Mouse (Mus musculus) monocyte, adult 5-6 weeks (primary cell): ENCODE measurements around the gene Trmt10c. TPM values are rescaled to one million over a fixed set of nuclear protein-coding genes. Genes with fewer than 3 reads are reported as not detected.
"Not testable (repeated sequence)": the region's sequence is repeated elsewhere in the genome, so short reads cannot be mapped to it uniquely, and the experiment has no call there.

Experiments
- ATAC-seq: fragments of 153-309, 156-312 bp; replicated peaks from 2 replicates; pipeline ENCODE4 v1.8.0; 2017; ENCODE audit warnings: mild to moderate bottlenecking; ENCODE audit not compliant: low TSS enrichment, insufficient number of reproducible peaks, severe bottlenecking, poor library complexity, low FRiP score
- total RNA-seq: library from RNA; stranded (forward); fragments of 200-1000, 200-491, 200-594 nt; gene quantifications from 3 replicates; pipeline ENCODE4 v1.2.3, GENCODE M21; 2017

Gene Trmt10c
- total RNA-seq, 1 experiment from 2014 or later, result 32.0 TPM

- no peak for ATAC-seq
These were observed 19.4 kb upstream of the Trmt10c start for GRCm38 (mm10) chr16:56056944-56057590.

- ATAC-seq, result no peak
These were observed 18.3 kb upstream of the Trmt10c start for GRCm38 (mm10) chr16:56055911-56056310.

GRCm38 (mm10) chr16:56048038-56048437 lies 10.4 kb upstream of the Trmt10c start, which contains the start of gene Senp7:
TSS of gene Senp7 (plus strand) at chr16:56048338.
- not testable (repeated sequence) for ATAC-seq

GRCm38 (mm10) chr16:56038090-56038489 lies 471 bp upstream of the Trmt10c start:
- no peak for ATAC-seq

DNA sequence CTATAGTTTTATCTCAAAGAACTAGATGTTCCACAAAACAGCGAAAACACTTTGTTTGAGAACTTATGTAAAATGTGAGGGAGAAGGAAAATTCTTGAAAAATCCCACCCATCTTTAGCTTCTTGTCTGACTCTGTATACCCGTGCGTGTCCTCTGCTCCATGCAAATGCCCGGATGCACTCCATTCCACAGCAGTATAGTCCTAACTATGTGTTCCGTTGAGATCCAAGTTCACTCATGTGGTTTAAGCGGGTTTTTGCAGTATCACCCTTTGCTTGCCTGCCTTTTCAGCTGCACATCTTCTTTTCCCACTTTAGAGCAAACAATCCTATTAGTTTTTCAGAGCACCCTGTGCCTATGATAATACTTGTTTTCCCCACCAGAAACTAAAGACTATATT lies 1.1 kb downstream of the Trmt10c start:
- no peak for ATAC-seq

- no peak for ATAC-seq
These were observed 3.1 kb downstream of the Trmt10c start for GRCm38 (mm10) chr16:56034566-56034965.

- ATAC-seq, result peak; percentile 99
These were observed 7.9 kb downstream of the Trmt10c start, which contains the start of gene Pcnp for GRCm38 (mm10) chr16:56029661-56030082. TSS of gene Pcnp (minus strand) at chr16:56029739.

DNA sequence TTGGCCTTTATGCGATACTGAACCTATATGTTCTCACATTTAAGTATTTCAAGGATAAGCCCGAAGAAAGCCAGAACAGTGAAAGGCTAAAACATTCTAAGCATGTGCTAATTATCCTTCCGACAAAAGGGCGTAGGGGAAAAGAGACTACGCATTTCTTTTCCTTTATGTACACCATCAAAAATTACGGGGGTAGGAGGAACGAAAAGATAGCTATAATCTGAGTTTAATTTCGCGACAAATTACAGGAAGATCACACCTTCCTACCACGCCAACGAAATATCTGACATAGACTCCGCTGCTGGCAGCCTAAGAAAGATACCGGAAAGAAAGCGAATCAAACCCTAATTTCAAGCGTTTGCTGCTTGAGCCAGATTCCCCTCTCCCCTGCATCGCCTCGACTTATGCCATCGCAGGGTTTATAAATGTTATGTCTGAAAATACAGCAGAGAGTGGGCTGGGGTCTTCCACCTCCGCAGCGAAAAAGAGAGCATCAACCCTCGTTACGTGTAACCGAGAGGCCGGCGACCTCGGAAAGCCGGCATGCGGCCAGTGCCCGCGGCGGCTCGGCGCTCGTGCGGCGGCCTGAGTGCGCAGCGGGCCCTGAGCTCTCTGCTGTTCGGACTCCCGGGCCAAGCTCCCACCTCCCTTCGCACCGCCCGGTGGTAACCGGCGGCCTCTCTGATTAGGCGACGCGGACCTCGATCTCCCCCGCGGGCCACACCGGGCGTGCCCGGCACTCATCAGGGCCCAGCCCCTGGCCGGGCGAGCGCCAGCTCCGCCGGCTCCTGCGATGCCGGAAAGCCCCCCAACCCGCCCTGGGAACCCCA lies 8.7 kb downstream of the Trmt10c start:
- ATAC-seq, result peak; percentile 27; the same call in 1 of the 2 replicates

DNA sequence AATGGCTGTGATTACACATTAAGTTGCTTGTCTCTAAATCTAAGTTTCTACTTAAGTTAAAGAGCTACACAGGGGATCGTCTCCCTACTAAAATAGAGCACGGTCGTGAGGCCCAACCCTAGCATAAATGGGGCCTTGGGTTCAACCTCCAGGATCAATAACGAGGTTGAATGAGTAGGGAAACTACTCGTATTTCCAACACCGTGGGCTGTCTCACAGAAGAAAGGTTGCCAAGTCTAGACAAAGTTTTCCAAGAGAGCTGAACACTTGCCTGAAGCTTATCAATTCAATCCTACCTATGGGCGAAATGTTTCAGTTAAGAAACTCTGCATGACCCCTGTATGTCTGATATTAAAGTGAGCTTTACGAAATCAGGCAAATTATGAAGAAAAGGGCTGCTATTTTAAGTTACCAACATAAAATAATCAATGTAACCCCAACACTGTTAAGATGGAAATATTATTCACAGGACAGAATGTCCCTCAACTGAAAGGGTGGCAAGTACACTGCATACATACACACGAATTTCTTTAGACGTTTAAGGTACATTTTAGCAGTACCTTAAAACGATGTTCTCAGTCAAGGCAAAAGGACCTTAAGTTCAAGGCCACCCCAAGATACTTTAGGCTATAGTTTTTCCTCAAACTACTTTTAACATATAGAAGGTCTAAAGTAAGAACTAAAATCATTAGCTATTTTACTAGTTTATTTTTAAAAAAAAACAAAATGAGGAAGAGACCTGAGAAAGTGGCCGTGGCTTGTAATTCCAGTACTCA lies 9.6 kb downstream of the Trmt10c start:
- ATAC-seq, result no peak

GRCm38 (mm10) chr16:56019660-56020059 lies 18.0 kb downstream of the Trmt10c start:
- ATAC-seq, result no peak

GRCm38 (mm10) chr16:56014076-56014475 lies 23.5 kb downstream of the Trmt10c start:
- no peak for ATAC-seq

GRCm38 (mm10) chr16:56012789-56013743 lies 24.6 kb downstream of the Trmt10c start:
- no peak for ATAC-seq

- ATAC-seq, result no peak
These were observed 28.8 kb downstream of the Trmt10c start for GRCm38 (mm10) chr16:56008862-56009261.

GRCm38 (mm10) chr16:56006798-56007197 lies 30.8 kb downstream of the Trmt10c start:
- no peak for ATAC-seq

DNA sequence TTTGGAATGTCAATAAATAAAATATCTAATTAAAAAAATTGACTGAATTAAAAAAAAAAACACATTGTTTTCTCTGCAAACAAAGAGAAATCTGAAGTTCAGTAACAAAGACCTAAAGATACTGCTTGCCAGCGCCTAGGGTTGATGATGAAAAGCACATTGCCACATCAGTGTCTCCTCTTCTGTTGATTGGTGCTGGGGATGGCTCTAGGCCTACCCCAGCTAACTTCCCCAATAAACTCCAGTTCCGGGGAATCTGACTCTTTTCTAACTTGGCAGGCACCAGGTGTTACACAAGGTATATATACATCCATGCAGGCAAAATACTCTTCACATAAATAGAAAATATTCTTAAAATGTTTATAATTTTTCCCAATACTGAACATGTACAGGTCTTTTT lies 43.4 kb downstream of the Trmt10c start:
- no peak for ATAC-seq

DNA sequence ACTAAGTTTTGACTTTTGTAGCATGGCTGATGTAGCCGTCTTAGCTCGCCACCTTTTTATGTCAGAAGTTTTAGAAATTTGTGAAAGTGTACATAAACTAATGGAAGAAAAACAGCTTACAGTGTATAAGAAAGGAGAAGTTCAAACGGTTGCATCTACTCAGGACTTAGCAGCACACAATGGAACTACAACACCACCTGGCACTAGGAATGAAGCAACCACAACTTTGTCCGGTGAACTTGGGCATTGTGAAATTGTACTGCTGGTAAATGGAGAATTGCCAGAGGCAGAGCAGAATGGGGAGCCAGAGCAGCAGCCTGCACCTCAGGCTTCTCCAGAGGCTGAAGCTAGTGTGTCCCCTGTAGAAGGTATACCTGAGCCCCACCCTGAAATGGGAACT lies 47.3 kb downstream of the Trmt10c start:
- no peak for ATAC-seq

DNA sequence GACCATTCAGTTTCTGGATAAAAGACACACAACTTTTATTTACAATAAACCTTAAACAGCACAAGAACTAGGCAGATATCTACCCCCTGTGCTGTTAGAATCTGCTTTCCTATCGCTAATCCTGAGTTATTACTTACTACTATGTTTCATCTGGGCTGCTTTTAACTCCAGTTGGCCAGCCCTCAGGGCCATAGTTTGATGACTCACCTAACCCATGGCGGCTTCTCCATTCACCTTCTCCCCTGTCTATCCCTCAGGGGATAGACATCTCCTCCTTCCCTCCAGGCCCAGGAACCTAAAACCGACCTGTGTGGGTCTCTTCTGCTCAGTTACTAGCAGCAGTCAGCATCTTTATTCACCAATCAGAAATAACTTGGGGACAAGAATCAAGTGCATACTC lies 51.6 kb downstream of the Trmt10c start:
- ATAC-seq, result no peak
